Mouse (Mus musculus) duodenum, adult 2 months (tissue): ENCODE data around the gene Dnm3. TPM values are rescaled to one million over a fixed set of nuclear protein-coding genes. Genes with fewer than 3 reads are reported as not detected.

Experiments used
- polyA plus RNA-seq: library from polyadenylated mRNA; depleted of rRNA; stranded (reverse); fragments of >200 nt; gene quantifications from 2 replicates; pipeline ENCODE4 v1.2.3, GENCODE M21; 2012; ENCODE audit warnings: low replicate concordance; rRNA removed

The Dnm3 gene
- polyA plus RNA-seq, result 0.36 and 1.2 TPM in 2 replicates

DNA sequence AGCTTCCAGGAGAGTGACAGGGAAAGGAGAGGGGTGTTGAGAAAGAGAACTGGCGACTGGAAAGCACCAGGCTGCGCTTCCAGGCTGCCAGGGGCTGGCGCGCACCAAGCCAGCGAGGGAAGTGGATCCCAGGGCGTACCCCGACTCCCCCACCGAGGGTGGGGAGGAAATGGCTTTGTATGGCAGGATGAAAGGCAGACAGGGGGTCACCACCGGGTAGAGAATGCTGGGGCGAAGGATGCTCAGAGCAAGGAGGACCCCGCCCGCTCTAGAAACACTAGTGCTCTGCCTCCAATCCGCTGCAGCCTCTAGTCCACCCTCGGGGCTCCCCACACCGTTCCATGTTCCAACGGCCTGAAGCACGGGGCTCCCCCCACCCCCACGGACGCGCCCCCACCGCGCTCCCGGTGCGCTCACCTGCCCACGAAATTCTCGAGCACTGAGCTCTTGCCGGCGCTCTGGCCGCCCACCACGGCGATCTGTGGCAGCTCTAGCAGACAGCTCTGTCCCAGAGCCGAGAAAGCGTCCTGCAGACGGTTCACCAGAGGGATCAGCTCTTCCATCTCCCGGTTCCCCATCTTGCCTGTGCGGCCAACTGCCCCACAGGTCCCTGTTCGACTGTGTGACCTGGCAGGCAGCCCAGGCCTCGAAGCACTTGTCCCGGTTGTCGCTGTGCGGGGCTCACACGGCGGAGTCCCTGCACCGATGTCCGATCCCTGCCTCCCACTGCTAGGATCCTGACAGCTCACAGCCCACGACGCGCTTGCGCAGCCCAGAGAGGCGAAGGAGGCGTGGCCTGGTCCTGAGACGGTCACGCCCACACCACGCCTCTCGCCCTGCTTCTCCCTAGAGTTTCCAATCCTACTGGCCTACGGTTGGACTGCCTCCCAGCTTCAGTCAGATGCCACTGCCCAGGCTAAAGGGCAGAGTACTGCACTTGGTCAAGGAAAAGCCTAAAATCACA lies at the start of gene Dnm3:
Gene Dnm3 (minus strand): TSS at position 789 of the 964 bp plus-strand sequence.

DNA sequence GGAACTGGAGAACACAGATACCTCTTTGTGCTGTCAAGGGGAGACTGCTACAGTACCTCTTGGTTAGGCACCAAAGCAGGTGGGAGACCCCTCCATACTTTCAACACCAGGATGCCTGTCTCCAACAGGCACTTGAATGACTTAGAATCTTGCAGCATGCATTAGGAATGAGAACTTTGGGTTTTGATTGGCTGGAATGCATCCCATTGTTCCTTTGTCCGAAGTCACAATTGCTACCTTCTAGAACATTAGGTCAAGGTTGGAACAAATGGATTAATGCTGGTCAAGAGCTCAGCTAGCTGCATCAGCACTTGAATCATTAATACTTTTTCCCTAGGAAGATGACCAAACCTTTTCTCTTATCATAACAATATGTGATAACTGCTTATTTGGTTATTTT lies 498.3 kb downstream of the Dnm3 start, which contains the start of gene 4930558K02Rik:
Gene 4930558K02Rik (minus strand): TSS at position 101 of the 400 bp plus-strand sequence.

DNA sequence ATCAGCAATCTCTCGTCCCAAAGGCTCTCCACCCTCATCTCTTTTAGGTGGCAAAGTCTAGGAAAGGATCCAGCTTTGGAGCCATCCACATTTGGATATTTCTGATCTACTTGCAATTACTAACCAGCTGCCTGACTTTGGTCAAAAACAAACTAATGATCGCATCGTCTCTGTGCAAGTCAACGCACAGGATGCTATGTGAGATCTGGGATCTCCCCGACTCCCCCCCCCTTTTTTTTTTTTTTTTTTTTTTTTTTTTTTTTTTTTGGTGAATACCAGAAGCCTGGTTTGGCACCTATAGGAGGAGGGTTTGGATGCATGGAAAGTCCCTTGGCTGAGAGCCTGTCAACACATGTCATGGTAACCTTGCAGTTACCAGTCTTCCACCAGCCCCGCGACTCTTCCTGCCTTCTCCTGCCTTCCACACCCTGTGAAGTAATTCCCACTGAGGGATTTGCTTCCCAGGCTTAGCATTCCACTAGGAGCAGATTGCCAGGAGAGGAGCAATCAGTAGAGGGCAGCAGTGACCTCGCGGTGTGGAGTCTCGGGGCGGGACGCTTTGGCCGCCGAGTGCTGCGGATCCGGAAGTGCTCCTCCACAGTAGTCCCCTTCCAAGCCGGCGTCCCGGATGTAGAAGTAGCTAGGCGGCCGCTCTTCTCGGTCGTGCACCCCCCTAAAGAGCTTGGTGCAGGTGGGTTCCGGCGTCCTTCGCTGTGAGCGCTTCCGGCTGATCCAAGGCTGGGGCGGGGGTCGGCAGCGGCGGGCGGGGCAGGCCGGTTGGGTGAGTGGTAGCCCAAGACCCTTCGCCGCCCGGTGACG lies 509.0 kb downstream of the Dnm3 start, which contains the start of gene Pigc:
Gene Pigc (plus strand): TSS at position 598 of the 819 bp plus-strand sequence.

Other genes starting within 250 kb of the Dnm3 start
- gene Mettl13, start 70.5 kb upstream of the Dnm3 start, polyA plus RNA-seq, result 1.8 and 2.2 TPM in 2 replicates
- 5.6 and 5.7 TPM in 2 replicates for gene Vamp4, start 92.5 kb upstream of the Dnm3 start, polyA plus RNA-seq
- not detected in 2 replicates for gene Myoc, start 161.1 kb upstream of the Dnm3 start, polyA plus RNA-seq
- not detected in 2 replicates for gene Myocos, start 180.2 kb upstream of the Dnm3 start, polyA plus RNA-seq